Mouse (Mus musculus) common myeloid progenitor, adult 5-6 weeks (primary cell): ENCODE results near the gene Cpeb4. TPM values are rescaled to one million over a fixed set of nuclear protein-coding genes. Genes with fewer than 3 reads are reported as not detected.

Experiments used
- ATAC-seq: replicated peaks from 2 replicates; pipeline ENCODE4 v1.8.0; 2016; ENCODE audit warnings: low read depth, mild to moderate bottlenecking, moderate TSS enrichment, inconsistent platforms; ENCODE audit not compliant: poor library complexity, severe bottlenecking
- total RNA-seq: library from RNA; stranded (forward); fragments of 200-1000, 187-1606 nt; gene quantifications from 2 replicates; pipeline ENCODE4 v1.2.3, GENCODE M21; 2017

The Cpeb4 gene
- total RNA-seq, 1 experiment from 2014 or later, result 8.2 TPM

DNA sequence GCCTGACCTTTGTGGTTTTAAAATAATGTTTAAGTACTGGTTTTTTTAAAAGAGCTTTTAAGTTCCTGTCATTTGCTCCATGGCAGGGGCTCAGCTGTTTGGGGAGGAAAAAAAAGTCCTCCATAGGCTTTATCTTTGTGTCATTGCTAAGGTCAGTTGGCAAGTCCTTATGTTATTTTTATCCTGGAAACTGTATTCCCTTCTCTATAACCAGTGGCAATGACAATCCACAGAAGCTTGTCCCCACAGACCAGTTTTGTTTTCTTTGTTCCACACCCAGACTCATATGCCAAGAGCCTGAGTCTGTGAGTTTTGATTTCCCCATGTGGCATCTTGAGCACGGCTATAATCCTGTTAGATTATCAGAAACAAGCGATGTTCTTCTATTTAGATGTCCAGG is 21.6 kb downstream of the Cpeb4 start:
- ATAC-seq, result no peak

DNA sequence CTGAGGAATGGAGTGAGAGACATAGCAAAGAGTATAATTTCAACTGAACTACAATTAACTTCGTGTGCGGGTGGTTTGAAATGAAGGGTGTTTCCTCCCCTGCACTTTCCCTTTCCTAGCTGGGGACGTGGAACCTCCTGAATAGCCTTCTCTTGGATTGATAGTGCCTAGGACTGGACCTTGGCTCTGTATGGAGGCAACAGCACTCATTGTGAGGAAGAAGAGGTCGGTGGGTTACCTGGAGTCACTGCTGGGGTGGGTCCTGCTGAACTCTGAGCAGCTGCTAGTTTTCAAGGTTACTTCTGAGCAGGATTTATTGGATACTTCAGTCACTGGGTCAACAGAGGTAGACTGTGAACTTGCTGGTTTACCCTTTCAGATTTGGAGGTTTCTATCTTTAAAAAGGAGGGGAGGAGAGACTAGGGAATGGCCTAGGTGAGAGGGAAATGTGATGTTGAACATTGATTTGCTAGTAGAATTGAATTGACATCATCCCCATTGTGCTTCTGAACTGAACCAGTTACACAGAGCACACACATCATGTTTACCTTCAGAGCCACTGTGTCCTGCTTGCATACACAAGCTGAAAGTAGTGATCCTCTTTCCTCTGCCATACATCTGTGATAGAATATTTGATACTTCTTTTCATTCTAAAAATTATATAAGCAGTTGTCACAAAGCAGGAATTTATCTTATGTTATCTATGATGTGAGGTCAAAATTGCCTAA is 24.2 kb downstream of the Cpeb4 start:
- ATAC-seq, result no peak

DNA sequence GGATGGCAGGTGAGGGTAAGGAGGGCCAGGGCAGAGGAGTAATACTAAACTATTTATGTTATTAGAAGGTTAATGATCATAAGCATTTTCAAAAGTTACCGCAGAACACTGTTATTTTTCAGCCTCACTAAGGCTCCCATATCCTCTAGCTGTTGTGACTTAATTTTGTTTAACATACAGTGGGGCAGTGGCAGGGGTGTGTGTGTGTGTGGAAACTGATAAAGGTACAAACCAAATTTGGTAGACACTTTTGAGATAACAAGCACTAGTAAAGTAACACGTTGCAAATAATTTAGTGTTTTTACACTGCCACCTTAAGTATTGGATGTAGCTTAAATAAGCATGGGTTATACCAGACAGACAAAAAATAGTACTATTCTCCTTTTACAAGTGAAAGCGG is 24.9 kb downstream of the Cpeb4 start:
- ATAC-seq, result peak; percentile 78; the same call in 1 of the 2 replicates

DNA sequence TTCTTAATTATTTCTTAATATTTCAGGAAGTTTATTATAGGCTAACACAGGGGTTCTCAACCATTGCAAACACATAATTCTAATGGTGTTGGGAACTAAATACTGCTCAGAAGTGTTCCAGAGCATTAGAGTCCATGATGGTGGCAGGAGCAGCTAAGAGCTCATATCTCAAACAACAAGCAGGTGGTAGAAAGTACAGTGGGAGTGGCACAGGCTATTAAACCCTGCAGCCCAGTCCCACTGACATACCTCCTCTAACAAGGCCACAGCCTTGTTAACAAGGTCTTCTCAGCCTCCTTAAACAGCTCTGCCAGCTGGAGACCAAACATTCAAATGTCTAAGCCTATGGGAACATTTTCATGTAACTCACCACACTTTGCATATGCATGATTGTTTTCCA is 27.2 kb downstream of the Cpeb4 start:
- ATAC-seq, result no peak

DNA sequence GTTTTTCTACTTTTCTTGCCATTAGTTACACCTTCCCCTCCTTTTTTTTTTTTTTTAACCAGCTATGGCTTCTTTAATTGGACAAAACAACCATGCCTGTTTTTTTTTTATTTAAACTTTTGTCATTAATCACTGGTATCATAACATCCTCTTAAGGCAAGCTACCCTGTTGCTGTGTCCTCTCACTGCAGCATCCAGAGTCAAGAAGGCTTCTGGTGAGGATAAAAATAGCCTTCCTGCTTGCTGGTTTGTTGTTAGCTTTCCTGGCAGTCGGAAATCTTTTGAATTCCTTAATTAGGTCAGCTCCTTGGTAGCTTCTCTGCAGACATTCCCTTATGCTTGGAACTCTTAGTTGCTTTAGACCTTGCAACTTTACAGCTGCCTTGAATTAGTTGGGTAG is 28.7 kb downstream of the Cpeb4 start:
- no peak for ATAC-seq

DNA sequence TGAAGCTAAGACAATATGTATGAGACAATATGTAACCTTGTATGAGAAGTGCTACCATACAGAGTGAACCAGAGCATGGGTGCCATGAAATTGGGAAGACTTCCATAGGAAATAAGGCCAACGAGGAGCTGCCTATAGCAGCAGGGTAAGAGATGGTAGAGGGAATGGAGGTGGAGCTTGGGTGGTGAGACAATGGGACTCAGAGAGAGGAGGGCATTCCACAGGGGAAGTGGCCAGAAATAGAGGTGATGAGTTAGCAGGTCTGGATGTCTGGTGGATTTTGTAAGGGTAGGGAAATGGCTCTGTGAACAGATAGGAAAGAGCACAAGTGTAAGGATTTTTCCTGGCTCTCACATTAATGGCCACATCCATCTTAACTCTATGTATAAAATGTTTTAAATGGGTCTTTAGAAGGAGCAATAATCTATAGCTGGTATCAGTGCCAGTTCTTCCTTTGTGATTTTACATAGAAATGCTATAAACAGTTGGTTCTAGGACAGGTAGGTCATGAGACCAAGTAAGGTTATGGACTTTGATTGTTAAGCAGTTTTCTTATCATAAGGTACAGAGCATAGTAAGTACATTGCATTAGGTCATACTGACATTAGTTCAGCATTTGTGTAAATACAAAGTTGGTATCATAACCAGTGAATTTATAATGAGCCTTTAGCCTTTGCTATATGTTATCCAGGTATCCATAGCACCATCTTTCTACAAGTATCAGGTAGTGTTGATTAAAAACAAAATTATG is 30.4 kb downstream of the Cpeb4 start:
- no peak for ATAC-seq

DNA sequence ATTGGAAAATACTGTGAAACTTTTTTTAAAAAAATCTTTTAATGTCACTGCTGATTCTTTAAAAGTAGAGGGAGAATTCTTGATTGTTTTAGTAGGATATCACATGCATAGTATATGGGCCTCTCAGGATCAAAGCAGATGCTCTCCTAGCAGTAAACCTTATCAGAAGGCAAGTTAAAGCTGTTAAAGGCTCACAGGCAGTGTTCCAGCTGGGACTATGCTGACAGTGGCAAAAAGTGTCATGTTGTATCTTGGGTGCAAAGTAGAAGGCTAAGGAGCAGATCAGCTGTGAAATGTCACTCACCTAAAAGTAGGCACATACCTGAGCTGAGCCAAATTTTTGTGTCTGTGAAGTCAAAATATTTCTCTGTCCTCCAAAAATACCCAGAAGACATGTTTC is 34.5 kb downstream of the Cpeb4 start:
- ATAC-seq, result no peak

DNA sequence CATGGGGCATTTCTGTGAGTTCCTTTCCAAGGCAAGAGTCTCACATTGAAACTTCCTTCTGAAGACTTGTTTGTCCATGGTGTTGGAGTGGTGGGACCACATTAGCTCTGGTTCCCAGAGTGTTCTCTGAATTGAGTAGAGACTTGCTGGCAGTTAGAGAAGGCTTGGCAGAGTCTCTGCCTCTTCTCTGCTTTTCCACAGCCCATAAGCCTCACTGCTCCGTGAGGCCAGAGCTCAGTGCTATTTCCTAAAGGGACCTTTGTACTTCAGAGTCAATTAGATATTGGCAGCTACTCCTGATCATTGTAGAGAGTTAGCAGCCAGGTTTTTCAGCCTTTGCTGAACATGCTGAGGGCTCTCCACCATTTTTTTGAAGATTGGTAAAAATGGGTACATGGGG is 35.6 kb downstream of the Cpeb4 start:
- no peak for ATAC-seq

DNA sequence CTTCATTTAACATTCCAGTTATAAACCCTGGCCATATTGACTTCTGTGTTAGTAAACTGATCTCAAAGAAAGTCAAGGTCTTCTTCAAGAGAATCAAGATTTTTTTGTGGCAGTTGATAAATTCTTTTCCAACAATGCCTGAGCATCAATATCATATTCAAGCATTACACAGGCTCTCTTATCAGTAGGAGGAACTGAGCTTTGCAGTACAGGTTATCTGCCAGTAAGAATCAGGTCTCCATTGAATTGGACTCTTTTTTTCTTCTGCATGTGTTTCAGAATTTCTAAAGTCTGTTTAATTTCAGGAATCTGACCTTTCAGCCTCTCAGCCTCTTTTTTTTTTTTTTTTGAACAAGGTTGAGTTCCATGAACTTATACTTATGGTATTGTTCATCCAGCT is 40.9 kb downstream of the Cpeb4 start:
- no peak for ATAC-seq

DNA sequence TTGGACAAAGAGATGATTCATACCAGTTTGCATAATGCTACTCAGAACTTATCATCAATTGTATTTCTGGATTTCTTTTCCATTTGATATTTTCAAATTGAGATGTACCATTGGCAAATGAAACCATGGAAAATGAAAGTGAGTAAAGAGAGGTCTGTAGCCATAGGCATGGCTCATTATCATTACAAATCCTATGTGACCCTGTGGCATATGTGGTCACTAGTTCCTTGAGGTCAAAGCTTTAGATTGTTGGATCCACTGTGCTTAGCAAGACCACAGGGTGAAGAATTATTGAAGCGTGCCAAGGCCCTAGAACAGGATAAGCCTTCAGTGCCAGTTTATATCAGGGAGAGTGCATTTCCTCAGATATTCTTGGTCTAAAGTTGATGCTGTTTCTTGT is 45.8 kb downstream of the Cpeb4 start:
- ATAC-seq, result no peak

DNA sequence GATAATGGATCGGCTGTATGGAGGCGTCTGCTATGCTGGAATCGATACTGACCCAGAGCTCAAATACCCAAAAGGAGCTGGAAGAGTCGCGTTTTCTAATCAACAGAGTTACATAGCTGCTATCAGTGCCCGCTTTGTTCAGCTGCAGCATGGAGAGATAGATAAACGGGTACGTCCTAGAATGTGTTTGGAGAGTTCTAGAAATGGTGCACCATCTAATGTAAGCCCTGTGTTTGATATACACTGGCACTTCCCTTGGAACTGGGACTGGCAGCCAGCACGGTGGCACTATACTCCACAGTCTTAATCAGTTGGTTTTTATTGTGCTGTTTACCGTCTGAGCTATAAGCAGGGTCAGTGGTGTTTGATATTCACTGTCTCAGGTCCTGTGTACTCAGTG is 58.0 kb downstream of the Cpeb4 start:
- no peak for ATAC-seq

DNA sequence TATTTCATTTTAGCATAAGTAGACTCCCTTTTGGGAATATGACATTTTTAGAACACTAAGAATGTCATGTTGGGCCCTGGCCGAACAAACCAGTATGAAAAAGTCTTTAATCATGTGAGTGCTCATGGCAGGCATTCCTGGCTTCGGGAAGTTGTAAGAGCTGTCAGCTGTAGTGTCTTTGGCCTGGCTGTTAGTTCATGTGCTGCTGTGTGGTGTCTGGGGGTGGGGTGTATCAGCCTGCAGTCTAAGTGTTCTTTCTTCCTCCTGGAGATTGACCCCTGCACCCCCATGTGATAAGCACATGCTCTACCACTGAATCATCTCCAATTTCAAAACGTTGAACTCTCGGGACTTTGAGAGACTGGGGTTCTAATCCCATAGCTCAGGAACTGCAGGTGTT is 63.6 kb downstream of the Cpeb4 start:
- ATAC-seq, result no peak

DNA sequence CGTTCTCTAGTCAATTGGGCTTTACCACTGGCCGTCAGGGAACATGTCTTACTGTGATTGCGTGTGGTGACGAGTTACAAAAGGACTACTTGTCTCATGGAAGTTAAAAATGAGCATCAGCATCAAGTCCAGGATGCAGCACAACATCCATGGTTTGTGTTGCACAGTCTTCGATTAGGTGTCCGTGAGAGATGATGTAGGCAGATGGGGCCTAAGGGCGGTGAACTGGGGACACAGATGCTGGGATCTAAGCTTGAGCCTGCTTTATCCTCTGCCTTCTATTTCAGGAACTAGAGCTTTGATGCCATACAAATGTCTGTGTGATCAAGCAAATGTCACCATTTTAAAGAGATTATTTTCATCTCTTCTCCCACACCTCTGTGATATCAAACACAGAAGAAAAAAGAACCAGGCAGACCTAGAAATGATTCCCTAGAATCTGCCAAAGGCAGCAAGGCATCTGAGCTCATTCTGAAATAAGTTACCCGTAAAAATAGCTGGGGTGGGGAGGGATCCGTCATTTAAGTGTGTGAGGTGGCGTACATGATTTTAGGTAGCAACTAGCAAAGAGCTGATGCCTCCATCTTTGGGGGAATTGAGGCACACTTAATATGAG is 65.0 kb downstream of the Cpeb4 start:
- ATAC-seq, result no peak

DNA sequence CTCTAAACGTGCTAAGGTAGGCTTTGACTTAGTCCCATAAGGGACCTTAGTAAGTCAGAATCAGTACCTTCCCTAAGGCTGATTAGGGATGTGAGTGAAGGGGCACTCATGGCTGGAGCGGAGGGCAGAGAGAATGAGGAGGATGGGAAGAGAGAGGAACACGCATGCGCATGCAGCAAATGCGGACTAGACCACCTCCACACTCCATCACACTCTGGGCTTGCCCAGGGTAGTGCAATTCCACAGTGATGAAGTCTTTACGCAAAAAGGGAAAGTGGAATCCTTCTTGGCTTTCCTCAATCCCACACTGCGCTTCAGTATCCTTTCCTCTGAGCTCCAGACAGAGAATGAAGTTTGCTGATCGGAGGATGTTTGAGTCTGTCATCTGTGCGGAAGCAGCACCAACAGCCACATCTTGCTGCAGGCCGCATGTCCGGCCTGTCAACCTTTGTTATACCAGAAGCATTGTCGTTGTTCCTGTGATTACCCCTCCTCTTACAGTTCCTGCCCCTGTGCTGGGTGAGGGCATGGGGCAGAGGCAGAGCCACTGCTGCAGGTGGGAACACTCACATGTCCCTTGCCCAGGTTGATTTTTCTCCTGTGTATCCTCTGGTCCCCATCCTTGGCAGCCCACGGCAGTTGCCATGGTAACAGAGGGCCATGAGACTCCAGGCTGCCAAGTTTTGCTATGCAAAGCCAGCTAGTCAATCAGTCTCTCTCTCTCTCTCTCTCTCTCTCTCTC is 69.1 kb downstream of the Cpeb4 start:
- no peak for ATAC-seq

DNA sequence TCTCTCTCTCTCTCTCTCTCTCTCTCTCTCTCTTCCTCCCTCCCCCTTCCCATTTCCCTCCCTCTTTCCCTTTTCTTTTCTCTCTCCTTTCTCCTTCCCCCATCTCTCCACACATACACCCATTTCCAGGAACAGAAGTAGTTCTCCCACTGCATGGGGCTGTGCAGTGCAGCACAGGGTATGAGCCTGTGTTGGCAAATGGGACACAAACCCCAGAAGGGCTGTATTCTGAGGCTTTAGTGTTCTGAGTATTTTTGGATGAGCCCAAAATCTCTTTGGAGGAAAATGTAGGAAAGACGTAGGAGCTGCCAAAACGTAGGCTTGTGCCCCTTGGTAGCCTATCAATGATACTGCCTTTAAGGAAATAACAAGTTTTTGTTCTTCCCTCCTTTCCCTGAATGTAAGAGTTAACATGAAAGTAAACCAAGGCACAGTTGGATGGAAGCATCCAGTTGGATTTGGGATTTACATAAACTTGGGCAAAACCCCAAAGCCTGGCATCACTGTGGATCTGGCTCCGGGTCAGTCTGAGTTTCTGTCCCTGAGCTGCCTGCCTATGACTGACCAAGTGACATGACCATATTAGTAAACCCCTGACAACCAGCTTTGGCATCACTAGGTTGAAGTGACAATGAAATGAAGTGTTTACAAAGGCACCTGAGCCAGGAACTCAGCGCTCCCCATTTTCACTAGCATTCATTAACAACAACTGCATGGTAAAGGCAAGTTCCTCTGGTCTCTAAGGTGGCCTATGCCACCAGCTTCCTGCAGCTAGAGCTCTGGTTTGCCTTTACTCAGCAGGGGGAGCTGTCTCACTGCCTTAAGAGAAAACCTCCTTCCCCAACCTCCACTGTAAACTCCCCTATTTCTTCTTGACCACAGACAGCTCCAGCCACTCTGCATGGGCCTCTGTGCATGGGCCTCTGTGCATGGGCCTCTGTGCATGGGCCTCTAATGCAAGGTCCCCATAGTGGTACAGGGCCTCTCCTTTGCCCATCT is 69.9 kb downstream of the Cpeb4 start:
- ATAC-seq, result peak; percentile 89

DNA sequence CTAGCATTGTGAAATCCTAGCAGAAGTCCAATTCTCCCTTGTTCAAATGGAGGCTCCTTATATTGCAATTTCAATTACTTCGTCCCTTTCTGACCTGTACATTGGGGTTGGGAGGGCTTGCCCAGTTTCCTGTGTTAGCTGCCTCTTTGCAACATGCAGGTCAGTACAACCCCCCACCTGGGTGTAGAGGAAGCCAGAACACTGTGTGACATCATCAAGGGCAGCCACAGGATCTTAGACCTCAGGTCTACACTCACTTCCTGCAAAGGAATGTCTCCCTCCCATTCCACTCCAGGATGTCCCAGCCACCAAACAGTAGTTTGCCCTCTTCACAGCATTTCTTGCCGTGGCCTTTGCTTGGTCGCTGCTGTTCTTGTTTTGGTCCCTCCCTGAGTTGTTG is 73.5 kb downstream of the Cpeb4 start:
- ATAC-seq, result no peak

DNA sequence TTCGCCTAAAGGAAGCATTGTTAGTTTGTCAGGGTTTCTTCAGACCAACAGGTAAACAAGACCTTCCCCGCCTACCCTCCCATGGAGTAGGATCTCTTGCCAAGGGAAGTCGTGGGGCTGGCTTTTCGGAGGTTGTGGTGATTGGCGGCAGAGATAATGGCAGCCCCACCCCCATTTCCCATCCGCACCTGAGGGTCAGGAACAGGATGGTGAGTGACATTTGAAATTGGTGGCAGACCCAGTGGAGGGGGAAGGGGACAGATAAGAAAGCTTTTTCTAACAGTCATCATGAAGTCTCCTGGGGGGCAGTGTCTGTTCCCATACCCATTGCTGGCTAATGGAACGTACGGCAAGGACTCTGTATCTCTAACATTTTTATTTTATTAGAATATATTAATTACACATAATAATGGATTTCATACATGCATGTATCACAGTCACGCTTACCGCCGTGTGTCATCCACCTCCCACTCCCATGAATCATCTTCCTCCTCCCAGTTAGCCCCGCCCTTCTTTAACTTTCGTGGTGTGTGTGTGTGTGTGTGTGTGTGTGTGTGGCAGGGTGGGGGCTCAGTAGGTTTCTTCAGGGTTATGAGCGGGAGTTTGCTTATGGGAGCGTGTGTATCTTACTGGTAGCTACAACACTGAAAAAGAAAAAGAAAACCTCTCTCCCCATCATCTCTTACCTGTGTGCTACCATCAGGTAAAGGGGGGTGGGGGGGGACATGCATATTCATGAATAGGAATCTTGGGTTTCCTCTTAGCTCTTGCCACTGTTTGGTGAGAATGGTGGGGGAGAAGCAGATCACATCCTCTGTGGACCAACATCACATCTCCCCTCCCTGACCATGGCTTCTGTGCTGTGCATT is 76.7 kb downstream of the Cpeb4 start:
- peak; percentile 43 for ATAC-seq

DNA sequence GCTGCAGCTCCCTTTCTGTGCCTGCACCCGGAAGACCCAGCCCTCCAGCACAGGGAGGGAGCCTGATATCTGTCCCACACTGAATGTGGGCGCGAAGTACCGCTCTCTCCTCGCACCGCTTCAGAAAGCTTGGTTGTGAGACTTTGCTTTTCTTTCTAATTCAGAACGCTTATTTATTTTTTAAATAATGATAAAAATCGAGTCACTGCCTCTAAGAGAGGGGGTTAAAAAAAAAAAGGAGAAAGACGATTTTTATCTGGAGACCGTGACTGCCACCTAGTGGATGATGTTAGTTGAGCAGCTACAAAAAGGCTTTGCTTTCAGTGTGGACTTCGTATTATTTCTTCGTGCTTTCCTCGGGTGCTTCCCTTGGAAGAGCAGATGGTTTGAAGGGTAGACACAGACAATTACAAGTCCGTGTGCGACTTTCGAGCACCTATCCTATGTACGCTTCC is 77.3 kb downstream of the Cpeb4 start:
- peak; percentile 79 for ATAC-seq
